Mouse (Mus musculus) bone marrow, adult 2 months (tissue): Measurements from ENCODE around the gene Heca. TPM values are rescaled to one million over a fixed set of nuclear protein-coding genes. Genes with fewer than 3 reads are reported as not detected.
A peak's percentile ranks its signal among the peaks of the same experiment; 100 is the strongest.
"Not testable (repeated sequence)": the region's sequence is repeated elsewhere in the genome, so short reads cannot be mapped to it uniquely, and the experiment has no call there.

Experiments used
- H3K27ac ChIP-seq: fragments of 200-500 bp; 2 replicates; pipeline ENCODE4 v1.5.1; 2012; ENCODE audit warnings: low read depth, mild to moderate bottlenecking, control low read depth, inconsistent platforms, low read length; ENCODE audit not compliant: control insufficient read depth, poor library complexity, insufficient read depth
- H3K4me1 ChIP-seq: fragments of 200-500 bp; 2 replicates; pipeline ENCODE4 v1.6.1; 2011; ENCODE audit warnings: low read length; ENCODE audit not compliant: control insufficient read depth, insufficient read depth
- H3K4me3 ChIP-seq: fragments of 200-500 bp; replicated peaks from 2 replicates; pipeline ENCODE3; 2011; ENCODE audit warnings: mild to moderate bottlenecking, low read depth, low read length, control low read depth; ENCODE audit not compliant: control insufficient read depth
- CTCF ChIP-seq: fragments of 200-500 bp; IDR thresholded peaks from 2 replicates; pipeline ENCODE4 v1.5.1; 2011; ENCODE audit warnings: low read length, control low read depth; ENCODE audit not compliant: control insufficient read depth, insufficient read depth
- POLR2A ChIP-seq: fragments of 200-500 bp; IDR thresholded peaks from 2 replicates; pipeline ENCODE4 v1.6.1; 2011; ENCODE audit warnings: low read depth, mild to moderate bottlenecking, control low read depth, low read length, borderline replicate concordance; ENCODE audit not compliant: control insufficient read depth
- WGBS: fragments of 180-500 bp; shearing (Covaris S2); methylation state at CpG from one replicate; pipeline ENCODE4 v1.1.7; 2018; 5-methylcytosine and 5-hydroxymethylcytosine counted together
- polyA plus RNA-seq: library from polyadenylated mRNA; stranded (reverse); fragments of >200 nt; gene quantifications from 2 replicates; pipeline ENCODE4 v1.2.4, GENCODE M21; 2011; ENCODE audit warnings: low replicate concordance; ENCODE audit not compliant: missing spikeins, insufficient read depth, insufficient read length

Gene Heca
- polyA plus RNA-seq, 1 experiment, result 9.1 TPM

DNA sequence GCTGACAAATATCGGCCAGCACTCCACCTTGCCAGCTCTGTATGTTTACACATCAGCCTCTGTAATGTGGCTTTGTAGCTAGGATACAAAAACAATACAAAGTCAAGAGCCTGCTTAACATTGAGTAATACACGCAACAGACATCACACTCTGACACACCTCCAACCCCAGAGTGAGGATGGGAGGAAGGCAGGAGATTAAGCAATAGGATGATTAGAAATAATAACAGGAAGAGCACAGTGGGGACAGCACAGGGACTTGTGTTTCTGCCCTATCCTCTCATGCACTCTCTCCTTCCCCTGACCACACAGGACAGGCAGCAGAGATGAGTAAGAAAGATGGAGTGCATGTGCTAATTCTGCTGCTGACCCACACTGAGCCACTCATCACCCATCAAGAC lies 28.8 kb downstream of the Heca start:
- WGBS, result 51% methylated on average over 2 of the region's 2 CpGs
- H3K4me1 ChIP-seq, result peaks cover 7% of the 10 kb centered on the region
- TF ChIP-seq CTCF (no peak), POLR2A (no peak)
- H3K4me3 ChIP-seq, result no peak overlapping the region
- no peak overlapping the region for H3K27ac ChIP-seq

DNA sequence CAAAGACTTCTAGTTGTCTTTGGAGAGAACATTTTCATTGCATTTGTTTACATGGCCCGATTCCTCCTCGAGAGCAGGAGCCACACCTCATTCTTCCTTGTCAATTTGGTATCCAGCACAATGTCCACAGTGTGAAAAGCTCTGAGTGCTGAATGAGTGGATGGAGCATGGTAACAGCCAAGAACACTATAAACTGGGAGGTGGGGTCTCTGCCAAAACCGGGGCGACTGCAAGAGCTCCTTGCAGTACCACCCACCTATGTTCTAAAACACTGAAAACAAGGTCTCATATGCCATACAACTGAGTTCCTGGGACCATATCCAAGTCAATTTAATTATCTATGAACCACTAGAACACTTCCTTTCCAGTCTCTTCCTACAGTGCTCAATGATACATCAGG lies 39.1 kb downstream of the Heca start:
- no peak overlapping the region for H3K27ac ChIP-seq
- no peak for TF ChIP-seq CTCF
- no peak for TF ChIP-seq POLR2A
- no peak overlapping the region for H3K4me3 ChIP-seq
- no peaks in the 10 kb centered on the region for H3K4me1 ChIP-seq
- WGBS, result 88% methylated on average over 4 of the region's 4 CpGs

DNA sequence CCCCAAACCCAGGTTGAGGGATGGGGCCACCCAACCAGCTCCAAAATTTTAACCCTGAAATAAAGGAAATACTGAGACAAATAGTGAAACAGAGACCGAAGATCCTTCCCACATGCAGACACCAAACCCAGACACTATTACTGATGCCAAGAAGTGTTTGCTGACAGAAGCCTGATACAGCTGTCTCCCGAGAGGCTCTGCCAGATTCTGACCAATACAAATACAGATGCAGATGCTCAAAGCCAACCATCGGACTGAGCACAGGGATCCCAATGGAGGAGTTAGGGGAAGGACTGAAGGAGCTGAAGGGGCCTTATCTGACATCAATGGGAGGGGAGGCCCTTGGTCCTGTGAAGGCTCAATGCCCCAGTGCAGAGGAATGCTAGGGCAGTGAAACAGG lies 41.5 kb downstream of the Heca start:
- WGBS, result 86% methylated on average over 3 of the region's 3 CpGs
- H3K4me3 ChIP-seq, H3K4me1 ChIP-seq, H3K27ac ChIP-seq: not testable (repeated sequence)

DNA sequence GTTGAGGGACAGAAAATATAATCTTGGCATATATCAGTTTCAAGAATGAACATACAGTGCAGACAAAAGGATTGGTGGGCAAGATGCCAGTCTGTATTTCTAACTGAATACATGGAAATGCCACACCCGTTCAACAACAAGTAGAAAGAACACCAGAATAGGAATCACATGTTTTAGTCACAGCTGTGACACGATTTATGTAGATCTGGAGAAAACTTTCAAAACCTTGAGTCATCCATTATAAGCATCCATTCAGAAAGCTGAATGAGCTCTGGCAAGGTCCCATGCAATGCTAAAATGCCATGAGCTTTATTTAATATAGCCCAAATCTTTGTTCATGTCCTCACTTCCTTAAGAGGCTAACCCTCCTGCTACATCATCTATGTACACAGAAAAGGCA lies 44.4 kb downstream of the Heca start:
- Histone ChIP-seq H3K27ac (no peak overlapping the region), H3K4me1 (no peaks in the 10 kb centered on the region), H3K4me3 (no peak overlapping the region)
- WGBS, result 86% methylated on average over 2 of the region's 2 CpGs
- no peak for TF ChIP-seq CTCF
- no peak for TF ChIP-seq POLR2A

- no peak for TF ChIP-seq POLR2A
- TF ChIP-seq CTCF, result no peak
- Histone ChIP-seq H3K4me3 (no peak overlapping the region), H3K27ac (no peak overlapping the region), H3K4me1 (no peaks in the 10 kb centered on the region)
- WGBS, result 83% methylated on average over 2 of the region's 2 CpGs
Observed at GRCm38 (mm10) chr10:17880724-17881123, 67.1 kb downstream of the Heca start.

DNA sequence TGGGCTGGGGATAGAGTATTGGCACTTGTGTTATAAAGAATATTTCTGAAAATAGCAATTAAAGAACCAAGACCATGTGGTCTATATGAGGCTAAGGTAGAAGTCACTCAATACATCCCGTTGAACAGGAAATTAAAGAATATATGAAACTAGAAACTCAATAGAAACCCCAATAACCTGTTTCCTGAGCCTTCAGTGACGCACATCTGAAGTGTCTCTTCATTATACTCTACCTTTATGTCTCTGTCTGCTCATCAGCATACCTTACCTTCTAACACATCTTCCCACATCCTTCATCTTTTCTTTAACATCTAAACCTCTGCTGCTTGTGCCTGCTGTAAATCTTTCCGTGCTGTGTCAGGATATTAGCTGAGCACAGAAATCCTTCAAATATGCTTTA lies 67.8 kb downstream of the Heca start:
- TF ChIP-seq CTCF, result no peak
- no peak for TF ChIP-seq POLR2A
- no peak overlapping the region for H3K27ac ChIP-seq
- H3K4me1 ChIP-seq, result no peaks in the 10 kb centered on the region
- no peak overlapping the region for H3K4me3 ChIP-seq
- 82% methylated on average over 3 of the region's 3 CpGs for WGBS

DNA sequence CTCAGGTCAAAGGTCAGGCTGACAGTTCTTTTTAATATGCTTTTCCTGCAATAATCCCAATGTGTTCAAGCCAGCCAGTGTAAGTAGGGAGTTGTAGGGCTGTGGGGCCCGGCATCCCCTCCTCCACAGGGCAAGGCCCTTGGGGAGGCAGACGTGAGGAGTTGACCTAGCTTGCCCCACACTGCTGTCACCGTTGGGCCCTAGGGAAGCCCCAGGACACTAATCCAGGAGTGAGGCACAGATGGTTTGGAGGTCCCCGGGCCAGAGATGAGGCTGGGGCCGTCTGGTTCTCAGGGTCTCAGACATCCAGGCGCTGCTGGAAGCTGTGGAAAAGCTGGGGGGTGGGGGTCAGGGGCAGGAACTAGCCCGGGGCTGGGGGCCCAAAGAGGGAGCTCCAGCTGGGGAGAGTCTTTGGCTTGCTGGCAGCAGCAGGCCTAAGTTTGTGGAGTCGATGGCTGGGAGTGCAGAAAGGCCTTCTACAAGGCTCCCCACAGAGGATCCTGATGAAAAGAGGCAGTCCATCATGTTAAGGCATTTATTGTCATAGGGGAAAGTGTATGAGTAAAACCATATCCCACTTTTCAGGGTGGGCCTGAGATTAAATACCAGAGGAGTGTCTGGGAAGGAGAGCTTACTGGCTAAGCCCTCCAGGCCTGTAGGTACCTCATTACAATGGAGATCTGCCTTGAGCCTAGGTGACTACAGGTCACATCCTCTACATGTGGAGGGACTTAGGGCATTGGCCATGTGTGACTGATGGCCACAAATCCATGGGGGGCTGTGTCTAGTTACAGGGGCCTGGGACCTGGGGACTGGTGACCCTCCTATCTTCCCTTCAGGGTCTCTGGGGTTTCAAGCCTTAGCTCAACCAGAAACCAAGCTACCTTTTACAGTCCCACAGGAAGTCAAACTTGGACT lies 69.6 kb downstream of the Heca start:
- 80% methylated on average over 8 of the region's 8 CpGs for WGBS
- no peaks in the 10 kb centered on the region for H3K4me1 ChIP-seq
- no peak for TF ChIP-seq POLR2A
- no peak for TF ChIP-seq CTCF
- H3K4me3 ChIP-seq, result no peak overlapping the region
- H3K27ac ChIP-seq, result no peak overlapping the region

DNA sequence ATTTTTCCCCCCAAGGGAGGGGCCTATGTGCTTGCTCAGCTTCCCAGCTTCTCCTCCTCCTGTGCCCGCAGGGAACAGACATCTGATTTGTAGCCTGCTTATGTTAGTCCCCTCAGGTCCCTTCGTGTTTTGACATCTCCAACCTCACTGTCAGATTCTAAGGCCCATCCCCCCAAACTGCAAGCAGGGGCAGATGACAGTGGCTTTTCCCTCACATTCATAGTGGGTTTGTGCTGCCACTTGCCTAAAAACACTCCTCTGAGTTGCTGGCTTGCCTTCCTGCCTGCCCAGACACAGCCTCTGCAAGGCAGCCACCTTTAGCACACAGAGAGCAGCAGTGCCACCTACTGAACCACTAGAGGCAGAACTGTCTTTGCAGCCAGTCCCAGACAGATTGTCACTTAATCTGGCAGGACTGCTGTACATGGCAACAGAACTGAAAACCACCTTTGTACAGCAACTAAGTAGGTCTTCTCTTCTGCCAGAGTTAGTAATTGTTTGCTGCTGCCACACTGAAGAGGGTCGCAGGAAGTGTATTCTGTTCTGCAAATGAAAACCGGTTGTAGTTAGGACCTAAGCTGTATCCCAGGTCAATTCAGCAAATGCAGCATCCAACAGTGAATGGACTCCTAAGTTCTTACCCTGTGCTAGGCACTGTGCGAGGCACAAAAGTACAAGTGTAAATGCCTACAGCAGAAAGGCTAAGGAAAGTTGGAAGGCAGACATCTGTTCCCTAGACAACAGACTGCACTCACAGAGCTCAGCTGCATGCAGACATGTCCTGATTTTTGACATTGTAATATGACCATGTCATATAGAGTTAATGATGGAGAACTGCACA lies 77.8 kb downstream of the Heca start:
- Histone ChIP-seq H3K4me3 (no peak overlapping the region), H3K4me1 (no peaks in the 10 kb centered on the region), H3K27ac (no peak overlapping the region)
- TF ChIP-seq CTCF, result peak; percentile 78
- TF ChIP-seq POLR2A, result no peak
- WGBS, result 52% methylated on average over 5 of the region's 5 CpGs
